14 mouse cellular contexts compared by ENCODE assay signal in the genomic region with DNA sequence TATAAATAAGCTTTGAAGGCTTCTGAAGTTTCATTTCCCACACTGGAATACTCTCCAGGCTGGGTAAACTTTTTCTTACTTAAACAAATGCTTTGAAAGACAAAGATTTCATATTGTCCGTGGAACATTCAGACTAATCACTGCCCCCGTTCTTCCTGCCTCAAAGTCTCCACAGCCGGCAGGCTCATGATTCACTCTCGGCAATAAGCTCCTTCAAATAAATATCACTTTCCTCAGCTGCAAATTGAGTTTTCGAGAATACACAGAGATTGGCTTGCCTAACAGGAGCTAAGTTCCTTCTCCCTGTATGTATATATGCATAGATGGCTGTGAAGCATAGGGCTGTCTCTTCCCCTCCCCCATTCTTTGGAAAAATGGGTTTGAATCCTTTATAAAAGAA.
DNase-seq lines count a peak whose midpoint lies in the region; ATAC-seq and TF ChIP-seq lines count a peak whose summit lies in the region.
"Had no signal": no experiment of that assay in that cellular context is flagged by ENCODE, and none has a peak within 500 bp of the region (broad histone marks: within the 10 kb centered on the region; RNA-seq: fewer than 3 reads in every experiment).

No protein-coding gene starts in this region.

- no peak overlapping the region for H3K4me3 ChIP-seq in heart, postnatal 0 days (ENCODE audit: low read depth, low read length)
- no peak overlapping the region for H3K4me3 ChIP-seq in lung, embryonic 16.5 days (ENCODE audit: low read length)
- H3K4me3 ChIP-seq in midbrain, embryonic 11.5 days (ENCODE audit: low read depth, low read length), result no peak overlapping the region
- no peak overlapping the region for H3K4me3 ChIP-seq in stomach, embryonic 16.5 days (replicated peaks; ENCODE audit: low read length)
- H3K4me3 ChIP-seq: limb, embryonic 12.5 days had no signal

- H3K4me1 ChIP-seq in heart, postnatal 0 days (ENCODE audit: control insufficient read depth, insufficient read depth), result peaks cover 8% of the 10 kb centered on the region; the same call in 1 of the 2 replicates
- H3K4me1 ChIP-seq in lung, embryonic 16.5 days (replicated peaks; ENCODE audit: control insufficient read depth, insufficient read depth, low read length), result peaks cover 3% of the 10 kb centered on the region
- H3K4me1 ChIP-seq in midbrain, embryonic 11.5 days (ENCODE audit: control insufficient read depth, insufficient read depth, low read length), result peaks cover 10% of the 10 kb centered on the region; the same call in 1 of the 2 replicates
- peaks cover 7% of the 10 kb centered on the region for H3K4me1 ChIP-seq in stomach, embryonic 16.5 days (ENCODE audit: control insufficient read depth, insufficient read depth, low read length)

- H3K9me3 ChIP-seq in heart, postnatal 0 days (replicated peaks; ENCODE audit: control insufficient read depth, low read length), result no peaks in the 10 kb centered on the region
- H3K9me3 ChIP-seq in lung, embryonic 16.5 days (ENCODE audit: control insufficient read depth, low read length), result no peaks in the 10 kb centered on the region
- no peaks in the 10 kb centered on the region for H3K9me3 ChIP-seq in midbrain, embryonic 11.5 days (ENCODE audit: control insufficient read depth, low read length)
- H3K9me3 ChIP-seq in stomach, embryonic 16.5 days (replicated peaks; ENCODE audit: control insufficient read depth, low read length), result no peaks in the 10 kb centered on the region
- H3K9me3 ChIP-seq: limb, embryonic 12.5 days had no signal

- WGBS in heart, postnatal 0 days, result 30% methylated on average over 5 of the region's 5 CpGs
- WGBS in lung, embryonic 16.5 days, result 7% methylated on average over 5 of the region's 5 CpGs
- WGBS in midbrain, embryonic 11.5 days, result 28% methylated on average over 5 of the region's 5 CpGs
- 14% methylated on average over 5 of the region's 5 CpGs for WGBS in stomach, embryonic 16.5 days

- no peak for ATAC-seq in heart, postnatal 0 days (ENCODE audit: insufficient read depth, low read depth)
- ATAC-seq in lung, embryonic 16.5 days (ENCODE audit: low read depth), result no peak
- no peak for ATAC-seq in midbrain, embryonic 11.5 days (ENCODE audit: low FRiP score)
- no peak for ATAC-seq in stomach, embryonic 16.5 days (ENCODE audit: insufficient read depth, low FRiP score)
- ATAC-seq: inflammation-experienced regulatory T-cells, adult 6 months; Patski had no signal

- no peak for TF ChIP-seq EP300 in heart, postnatal 0 days (IDR thresholded peaks at IDR 0.05; ENCODE audit: low read depth)

- H3K27me3 ChIP-seq in heart, postnatal 0 days (ENCODE audit: control insufficient read depth, insufficient read depth, low read length), result no peaks in the 10 kb centered on the region
- no peaks in the 10 kb centered on the region for H3K27me3 ChIP-seq in lung, embryonic 16.5 days (ENCODE audit: control insufficient read depth, insufficient read depth, low read depth, low read length)
- no peaks in the 10 kb centered on the region for H3K27me3 ChIP-seq in midbrain, embryonic 11.5 days (ENCODE audit: control insufficient read depth, insufficient read depth, low read length)
- H3K27me3 ChIP-seq in stomach, embryonic 16.5 days (ENCODE audit: control insufficient read depth, insufficient read depth, low read length), result no peaks in the 10 kb centered on the region
- H3K27me3 ChIP-seq: CH12.LX had no signal

- H3K27ac ChIP-seq in heart, postnatal 0 days (ENCODE audit: low read depth), result peak overlapping the region; percentile 66
- H3K27ac ChIP-seq in lung, embryonic 16.5 days (ENCODE audit: low read length), result no peak overlapping the region; the same call in 1 of the 2 replicates
- H3K27ac ChIP-seq in midbrain, embryonic 11.5 days (ENCODE audit: low read depth, low read length), result no peak overlapping the region
- no peak overlapping the region for H3K27ac ChIP-seq in stomach, embryonic 16.5 days (ENCODE audit: low read length)
- H3K27ac ChIP-seq: limb, embryonic 12.5 days; macrophage had no signal

- no peaks in the 10 kb centered on the region for H3K36me3 ChIP-seq in heart, postnatal 0 days (replicated peaks; ENCODE audit: control insufficient read depth, insufficient read depth, low read length)
- no peaks in the 10 kb centered on the region for H3K36me3 ChIP-seq in lung, embryonic 16.5 days (ENCODE audit: control insufficient read depth, insufficient read depth, low read length)
- no peaks in the 10 kb centered on the region for H3K36me3 ChIP-seq in midbrain, embryonic 11.5 days (ENCODE audit: control insufficient read depth, insufficient read depth, low read length)
- H3K36me3 ChIP-seq in stomach, embryonic 16.5 days (ENCODE audit: control insufficient read depth, insufficient read depth, low read length), result no peaks in the 10 kb centered on the region
- H3K36me3 ChIP-seq: limb, embryonic 12.5 days had no signal

- no peak overlapping the region for H3K9ac ChIP-seq in heart, postnatal 0 days (replicated peaks; ENCODE audit: low read depth, low read length)
- H3K9ac ChIP-seq in lung, embryonic 16.5 days (ENCODE audit: low read length), result no peak overlapping the region
- no peak overlapping the region for H3K9ac ChIP-seq in midbrain, embryonic 11.5 days (ENCODE audit: low read length)
- H3K9ac ChIP-seq in stomach, embryonic 16.5 days (ENCODE audit: low read length), result no peak overlapping the region
- H3K9ac ChIP-seq: limb, embryonic 12.5 days had no signal

- H3K4me2 ChIP-seq in heart, postnatal 0 days (ENCODE audit: low read depth, low read length), result peak overlapping the region; percentile 42
- peak overlapping the region; percentile 18; the same call in 1 of the 2 replicates for H3K4me2 ChIP-seq in lung, embryonic 16.5 days (ENCODE audit: low read depth, low read length)
- H3K4me2 ChIP-seq in midbrain, embryonic 11.5 days, result no peak overlapping the region
- H3K4me2 ChIP-seq in stomach, embryonic 16.5 days (ENCODE audit: low read depth, low read length), result peak overlapping the region; percentile 25; the same call in 1 of the 2 replicates
- H3K4me2 ChIP-seq: limb, embryonic 12.5 days had no signal

- no peak for TF ChIP-seq CTCF in heart, postnatal 0 days (IDR thresholded peaks at IDR 0.05; ENCODE audit: low read depth)

- intact Hi-C loops in heart, postnatal 14 days (cut with DNase I), result no loop called here

- DNase-seq in heart, postnatal 0 days (ENCODE audit: low spot score), result no peak
- DNase-seq in heart, postnatal 14 days, result no peak
- DNase-seq in lung, postnatal 14 days, result no peak
- DNase-seq in midbrain, embryonic 11.5 days (ENCODE audit: low spot score, missing footprints), result peak; percentile 88
- DNase-seq in thymus, postnatal 10 days (ENCODE audit: low spot score in 2 of 2), result no peak
- DNase-seq: adrenal gland, adult 8-10 months; cerebellum, postnatal 36 days had no signal
